In genomic region chr7:120722839-120723278, GRCm38 (mm10) we compare ENCODE assay signal across 14 mouse cellular contexts. TPM values are rescaled to one million over a fixed set of nuclear protein-coding genes. Genes with fewer than 3 reads are reported as not detected.
A peak's percentile ranks its signal among the peaks of the same experiment; 100 is the strongest.
DNase-seq lines count a peak whose midpoint lies in the region; ATAC-seq lines count a peak whose summit lies in the region.
"Had no signal": no experiment of that assay in that cellular context is flagged by ENCODE, and none has a peak within 500 bp of the region (broad histone marks: within the 10 kb centered on the region; RNA-seq: fewer than 3 reads in every experiment).

No protein-coding gene starts in this region.

- H3K9ac ChIP-seq in forebrain, embryonic 13.5 days, result no peak overlapping the region
- no peak overlapping the region for H3K9ac ChIP-seq in forebrain, embryonic 11.5 days (ENCODE audit: low read length)
- no peak overlapping the region for H3K9ac ChIP-seq in heart, embryonic 12.5 days

- no peaks in the 10 kb centered on the region for H3K9me3 ChIP-seq in forebrain, embryonic 13.5 days (replicated peaks)
- H3K9me3 ChIP-seq in forebrain, embryonic 11.5 days (ENCODE audit: control insufficient read depth, low read length), result no peaks in the 10 kb centered on the region
- H3K9me3 ChIP-seq in heart, embryonic 12.5 days (replicated peaks), result no peaks in the 10 kb centered on the region

- no peak overlapping the region for H3K27ac ChIP-seq in forebrain, embryonic 13.5 days
- no peak overlapping the region for H3K27ac ChIP-seq in forebrain, embryonic 11.5 days (ENCODE audit: low read depth, low read length)
- H3K27ac ChIP-seq in heart, embryonic 12.5 days (ENCODE audit: poor library complexity, severe bottlenecking), result no peak overlapping the region
- H3K27ac ChIP-seq: kidney, postnatal 0 days had no signal

- intact Hi-C loops in left cerebral cortex, postnatal 25 days (cut with DNase I), result no loop called here
- intact Hi-C loops in heart, postnatal 14 days (cut with DNase I), result no loop called here

- no peaks in the 10 kb centered on the region for H3K27me3 ChIP-seq in forebrain, embryonic 13.5 days
- no peaks in the 10 kb centered on the region for H3K27me3 ChIP-seq in forebrain, embryonic 11.5 days (ENCODE audit: control insufficient read depth, insufficient read depth, low read length)
- no peaks in the 10 kb centered on the region for H3K27me3 ChIP-seq in heart, embryonic 12.5 days (replicated peaks)
- H3K27me3 ChIP-seq: Patski had no signal

- H3K4me3 ChIP-seq in forebrain, embryonic 13.5 days, result no peak overlapping the region
- H3K4me3 ChIP-seq in forebrain, embryonic 11.5 days (ENCODE audit: low read depth, low read length), result no peak overlapping the region
- no peak overlapping the region for H3K4me3 ChIP-seq in heart, embryonic 12.5 days

- DNase-seq in forebrain, embryonic 11.5 days (ENCODE audit: low spot score), result no peak
- DNase-seq in right cerebral cortex, adult 2 months (ENCODE audit: low spot score in 2 of 2), result peak; percentile 41 to 61
- DNase-seq in right cerebral cortex, postnatal 4 days, result no peak
- DNase-seq in left cerebral cortex, postnatal 25 days (ENCODE audit: low spot score in 2 of 2), result peak; percentile 34 to 68
- no peak for DNase-seq in heart, postnatal 14 days
- DNase-seq: B cell, adult 2 months had no signal

- peak; percentile 65; the same call in 1 of the 2 replicates for ATAC-seq in forebrain, embryonic 13.5 days
- ATAC-seq in forebrain, embryonic 11.5 days (replicated peaks; ENCODE audit: low FRiP score), result no peak
- no peak for ATAC-seq in CD4-positive, CD25-positive, alpha-beta regulatory T cell, adult 4 months
- ATAC-seq in heart, embryonic 12.5 days (ENCODE audit: insufficient number of reproducible peaks, low FRiP score), result no peak
- ATAC-seq: Patski had no signal

- H3K4me1 ChIP-seq in forebrain, embryonic 13.5 days, result peaks cover 19% of the 10 kb centered on the region
- peaks cover 7% of the 10 kb centered on the region; the same call in 1 of the 2 replicates for H3K4me1 ChIP-seq in forebrain, embryonic 11.5 days (replicated peaks; ENCODE audit: control insufficient read depth, insufficient read depth, low read length)
- peaks cover 17% of the 10 kb centered on the region; the same call in 1 of the 2 replicates for H3K4me1 ChIP-seq in heart, embryonic 12.5 days (replicated peaks)

- 0 out of 2 replicates have a peak overlapping the region, but pooled peaks have one; percentile 17 for H3K4me2 ChIP-seq in forebrain, embryonic 13.5 days
- no peak overlapping the region for H3K4me2 ChIP-seq in forebrain, embryonic 11.5 days (ENCODE audit: low read depth, low read length, severe bottlenecking)
- no peak overlapping the region for H3K4me2 ChIP-seq in heart, embryonic 12.5 days

- WGBS in forebrain, embryonic 13.5 days, result 27% methylated on average over 8 of the region's 8 CpGs
- 44% methylated on average over 8 of the region's 8 CpGs for WGBS in forebrain, embryonic 11.5 days
- 77% methylated on average over 8 of the region's 8 CpGs for WGBS in heart, embryonic 12.5 days

- peaks cover 5% of the 10 kb centered on the region for H3K36me3 ChIP-seq in forebrain, embryonic 13.5 days (ENCODE audit: poor library complexity, severe bottlenecking)
- no peaks in the 10 kb centered on the region for H3K36me3 ChIP-seq in forebrain, embryonic 11.5 days (ENCODE audit: control insufficient read depth, insufficient read depth, low read length)
- H3K36me3 ChIP-seq in heart, embryonic 12.5 days, result peaks cover under 1% of the 10 kb centered on the region; the same call in 1 of the 2 replicates

RNA-seq across cellular contexts. Expression of gene Vwa3a, which starts 16.3 kb away (rescaled TPM):
- polyA plus RNA-seq in forebrain, embryonic 13.5 days (2015; fragmentation: Nextera tagmentation; extraction: Ambion mirVana), result 0.84 TPM in 2 replicates
- polyA plus RNA-seq in forebrain, embryonic 11.5 days (2014; fragmentation: Nextera tagmentation; extraction: Ambion mirVana), result 0.11 and 0.19 TPM in 2 replicates
- total RNA-seq in left cerebral cortex, postnatal 25 days (2021), result 10 to 100 TPM; 12.2 to 18.0 TPM
- total RNA-seq in heart, postnatal 14 days (2021), result 1 to 10 TPM; 5.1 to 7.3 TPM
- polyA plus RNA-seq in CD4-positive, CD25-positive, alpha-beta regulatory T cell, adult 4 months (2017; shearing (Covaris generic)), result not detected
- polyA plus RNA-seq in heart, embryonic 12.5 days (2016; fragmentation: Nextera tagmentation; extraction: Ambion mirVana), result 0.98 and 1.3 TPM in 2 replicates
- polyA plus RNA-seq: liver, adult 2 months had no signal

RNA-seq across cellular contexts. Expression of gene Mosmo, which starts 45.4 kb away (rescaled TPM):
- polyA plus RNA-seq in forebrain, embryonic 13.5 days (2015; fragmentation: Nextera tagmentation; extraction: Ambion mirVana), result 14.1 and 16.5 TPM in 2 replicates
- polyA plus RNA-seq in forebrain, embryonic 11.5 days (2014; fragmentation: Nextera tagmentation; extraction: Ambion mirVana), result 14.1 and 16.6 TPM in 2 replicates
- total RNA-seq in left cerebral cortex, postnatal 25 days (2021), result 10 to 100 TPM; 70.4 to 83.7 TPM
- total RNA-seq in heart, postnatal 14 days (2021), result 10 to 100 TPM; 27.8 to 29.2 TPM
- polyA plus RNA-seq in CD4-positive, CD25-positive, alpha-beta regulatory T cell, adult 4 months (2017; shearing (Covaris generic)), result 10 to 100 TPM in 1 of 2 experiments, 1 to 10 TPM in 1; 7.0 to 10.1 TPM
- 15.4 and 16.1 TPM in 2 replicates for polyA plus RNA-seq in heart, embryonic 12.5 days (2016; fragmentation: Nextera tagmentation; extraction: Ambion mirVana)

RNA-seq across cellular contexts. Expression of gene Pdzd9, which starts 52.7 kb away (rescaled TPM):
- 0.23 and 0.57 TPM in 2 replicates for polyA plus RNA-seq in forebrain, embryonic 13.5 days (2015; fragmentation: Nextera tagmentation; extraction: Ambion mirVana)
- polyA plus RNA-seq in forebrain, embryonic 11.5 days (2014; fragmentation: Nextera tagmentation; extraction: Ambion mirVana), result 0.39 and 0.60 TPM in 2 replicates
- total RNA-seq in left cerebral cortex, postnatal 25 days (2021), result not detected
- not detected for total RNA-seq in heart, postnatal 14 days (2021)
- under 1 TPM; 0.68 to 0.78 TPM for polyA plus RNA-seq in CD4-positive, CD25-positive, alpha-beta regulatory T cell, adult 4 months (2017; shearing (Covaris generic))
- polyA plus RNA-seq in heart, embryonic 12.5 days (2016; fragmentation: Nextera tagmentation; extraction: Ambion mirVana), result 0.27 and 0.39 TPM in 2 replicates
- total RNA-seq: adrenal gland, postnatal 4 days; heart, postnatal 25 days; liver, adult 2 months had no signal
- polyA plus RNA-seq: liver, adult 2 months had no signal

Comparison
In these comparisons a context has a peak if more than half of its experiments do, and no peak if none do; other contexts are left out.
1. DNase-seq: peak in right cerebral cortex, adult 2 months (2 of 2) and left cerebral cortex, postnatal 25 days (2 of 2); none in forebrain, embryonic 11.5 days (single experiment), right cerebral cortex, postnatal 4 days (single experiment) and heart, postnatal 14 days (0 of 2).